Mouse (Mus musculus) hindbrain, embryonic 13.5 days (tissue): ENCODE data around the gene Mknk1. TPM values are rescaled to one million over a fixed set of nuclear protein-coding genes. Genes with fewer than 3 reads are reported as not detected.

Experiments used
- ATAC-seq: fragments of 200-750 bp; cut with Nextera tagmentation; 2 replicates; pipeline ENCODE4 v1.8.0; 2017; ENCODE audit warnings: moderate TSS enrichment; ENCODE audit not compliant: low FRiP score
- H3K27ac ChIP-seq: fragments of 300-500 bp; sonication (generic); 2 replicates; pipeline ENCODE4 v1.5.1; 2015; ENCODE audit warnings: inconsistent platforms, mild to moderate bottlenecking, moderate library complexity
- H3K27me3 ChIP-seq: fragments of 300-500 bp; sonication (generic); 2 replicates; pipeline ENCODE4 v1.6.1; 2015; ENCODE audit warnings: mild to moderate bottlenecking, inconsistent platforms
- H3K36me3 ChIP-seq: fragments of 300-500 bp; sonication (generic); 2 replicates; pipeline ENCODE4 v1.6.1; 2015; ENCODE audit warnings: mild to moderate bottlenecking, inconsistent platforms
- H3K4me1 ChIP-seq: fragments of 300-500 bp; sonication (generic); replicated peaks from 2 replicates; pipeline ENCODE4 v1.6.1; 2015; ENCODE audit warnings: inconsistent platforms
- H3K4me2 ChIP-seq: fragments of 300-500 bp; sonication (generic); 2 replicates; pipeline ENCODE4 v1.6.1; 2015; ENCODE audit warnings: inconsistent platforms, mild to moderate bottlenecking, moderate library complexity
- H3K4me3 ChIP-seq: fragments of 300-500 bp; sonication (generic); 2 replicates; pipeline ENCODE4 v1.5.1; 2015; ENCODE audit warnings: mild to moderate bottlenecking, inconsistent platforms
- H3K9ac ChIP-seq: fragments of 300-500 bp; sonication (generic); 2 replicates; pipeline ENCODE4 v1.6.1; 2015; ENCODE audit warnings: mild to moderate bottlenecking, inconsistent platforms
- H3K9me3 ChIP-seq: fragments of 300-500 bp; sonication (generic); 2 replicates; pipeline ENCODE4 v1.6.1; 2016; ENCODE audit warnings: inconsistent platforms
- WGBS: fragments of 180-500 bp; shearing (Covaris S2); methylation state at CpG from one replicate; pipeline ENCODE4 v1.1.7; 2015; 5-methylcytosine and 5-hydroxymethylcytosine counted together
- polyA plus RNA-seq: library from polyadenylated mRNA; unstranded; fragments of >200 nt; fragmentation: Nextera tagmentation; extraction: Ambion mirVana; gene quantifications from 2 replicates; pipeline ENCODE4 v1.2.1, GENCODE M21; 2015

Mknk1 gene
- polyA plus RNA-seq, 1 experiment from 2014 or later = 21.3 TPM

DNA sequence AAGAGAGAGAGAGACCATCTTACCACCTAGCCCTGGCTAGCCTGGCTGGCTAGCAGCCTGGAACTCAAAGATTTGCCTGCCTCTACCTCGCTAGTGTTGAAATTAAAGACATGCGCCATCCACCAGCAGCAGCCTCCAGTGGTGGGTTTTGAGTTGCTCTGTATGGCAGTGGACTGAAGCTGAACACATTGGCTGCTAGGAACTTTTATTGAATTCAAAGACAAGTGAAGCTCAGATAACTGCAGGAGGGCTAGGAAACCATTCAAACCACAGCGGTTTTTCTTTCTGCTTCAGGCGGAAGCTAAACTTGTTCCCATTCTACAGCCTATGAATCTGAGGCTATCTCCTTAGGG is 11.5 kb upstream of the Mknk1 start:
- 2% methylated on average over 4 of the region's 4 CpGs for WGBS
- Histone ChIP-seq H3K4me2 (peak overlapping the region; percentile 72), H3K36me3 (peaks cover 7% of the 10 kb centered on the region; the same call in 1 of the 2 replicates), H3K4me1 (peaks cover 14% of the 10 kb centered on the region), H3K9me3 (no peaks in the 10 kb centered on the region), H3K9ac (peak overlapping the region; percentile 83), H3K4me3 (peak overlapping the region; percentile 79), H3K27me3 (peaks cover 28% of the 10 kb centered on the region), H3K27ac (peak overlapping the region; percentile 69)
- peak; percentile 22 for ATAC-seq

DNA sequence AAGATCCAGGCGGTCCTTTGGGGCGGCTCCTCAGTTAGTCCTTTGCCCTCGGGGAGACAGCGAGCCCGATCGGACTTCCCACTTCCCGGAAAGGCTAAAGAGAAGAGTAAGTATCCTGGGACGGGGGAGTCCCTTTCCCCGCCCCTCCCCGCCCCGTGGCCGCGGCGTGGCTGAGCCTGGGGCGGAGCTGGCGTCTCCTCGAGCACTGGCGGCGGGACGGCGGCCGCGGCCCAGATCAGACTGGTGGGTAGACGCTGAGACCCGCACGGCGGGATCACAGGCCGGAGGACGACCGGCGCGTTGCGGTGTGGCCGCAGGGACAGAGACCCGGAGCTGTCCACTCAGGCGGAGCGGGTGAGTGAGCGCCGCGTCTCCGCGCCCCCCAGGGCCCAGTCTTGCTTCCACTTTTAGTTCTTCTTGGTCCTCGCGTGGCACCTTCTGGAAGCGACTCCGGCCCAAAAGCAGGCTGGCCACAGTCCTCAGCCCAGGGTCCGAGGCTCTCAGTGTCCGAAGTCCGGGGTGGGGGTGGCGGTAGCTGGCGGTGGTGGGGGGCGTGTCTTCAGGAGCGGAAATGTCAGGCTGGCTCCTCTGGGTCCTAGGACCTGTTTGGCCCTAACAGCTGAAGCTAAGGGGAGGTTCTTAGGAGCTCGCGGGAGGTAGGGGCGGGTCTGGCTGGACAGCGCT is 11.0 kb upstream of the Mknk1 start, which contains the start of gene Mob3c:
Mob3c (plus strand) TSS at position 205 of the 684 bp plus-strand sequence.
- Histone ChIP-seq H3K27ac (peak within 1 kb of the TSS; percentile 69), H3K4me3 (peak within 1 kb of the TSS; percentile 79), H3K4me1 (peaks cover 14% of the 10 kb centered on the region), H3K27me3 (peaks cover 28% of the 10 kb centered on the region), H3K4me2 (peak within 1 kb of the TSS; percentile 72), H3K36me3 (peaks cover 3% of the 10 kb centered on the region; the same call in 1 of the 2 replicates), H3K9me3 (no peaks in the 10 kb centered on the region), H3K9ac (peak within 1 kb of the TSS; percentile 83)
- WGBS = under 1% methylated on average over 53 of the region's 57 CpGs
- peak; percentile 89 for ATAC-seq

DNA sequence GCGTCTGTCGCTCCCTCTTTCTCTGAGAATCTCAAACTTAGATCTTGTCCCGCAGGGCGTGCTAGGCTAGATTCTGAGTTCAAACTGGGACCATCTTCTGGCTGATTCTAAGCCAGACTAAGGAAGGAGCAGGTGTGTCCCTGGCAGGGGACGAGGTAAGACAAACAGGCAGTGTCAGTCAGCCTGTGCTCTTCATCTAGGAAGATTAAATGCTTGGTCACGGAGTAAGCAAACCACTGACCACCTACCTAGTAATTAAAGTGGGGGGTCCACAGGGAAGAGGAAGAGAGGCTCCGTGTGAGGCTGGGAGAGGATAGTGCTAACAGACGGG is 10.5 kb upstream of the Mknk1 start:
- Histone ChIP-seq H3K4me2 (peak overlapping the region; percentile 72), H3K4me1 (peaks cover 14% of the 10 kb centered on the region), H3K9ac (peak overlapping the region; percentile 83), H3K4me3 (peak overlapping the region; percentile 79), H3K27ac (no peak overlapping the region), H3K27me3 (peaks cover 28% of the 10 kb centered on the region), H3K36me3 (peaks cover 3% of the 10 kb centered on the region; the same call in 1 of the 2 replicates), H3K9me3 (no peaks in the 10 kb centered on the region)
- WGBS = 10% methylated on average over 8 of the region's 8 CpGs
- ATAC-seq = peak; percentile 33; the same call in 1 of the 2 replicates

DNA sequence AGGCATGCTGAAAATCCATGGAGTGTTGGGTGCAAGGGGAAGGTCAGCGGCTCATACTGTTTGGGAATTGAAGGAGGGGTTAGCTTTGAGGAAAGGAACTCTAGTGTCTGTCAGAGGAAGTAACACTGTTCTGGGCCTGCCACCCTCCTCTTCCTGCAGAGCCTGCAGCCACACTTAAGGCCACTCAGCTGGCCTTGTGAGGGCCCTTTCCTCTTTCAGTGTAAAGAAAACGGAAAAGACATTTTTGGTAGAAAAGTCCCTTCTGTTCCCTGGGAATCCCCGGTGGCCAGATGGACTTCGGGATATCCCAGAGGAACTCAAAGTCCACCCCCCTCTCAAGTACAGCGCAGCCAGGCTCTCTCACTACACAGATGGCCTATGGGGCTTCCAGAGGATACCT is 8.5 kb upstream of the Mknk1 start:
- Histone ChIP-seq H3K9ac (0 out of 2 replicates have a peak overlapping the region, but pooled peaks have one; percentile 29), H3K27ac (no peak overlapping the region), H3K36me3 (peaks cover 6% of the 10 kb centered on the region; the same call in 1 of the 2 replicates), H3K27me3 (peaks cover 28% of the 10 kb centered on the region), H3K9me3 (no peaks in the 10 kb centered on the region), H3K4me1 (peaks cover 14% of the 10 kb centered on the region), H3K4me2 (no peak overlapping the region), H3K4me3 (no peak overlapping the region)
- no peak for ATAC-seq
- 84% methylated on average over 5 of the region's 5 CpGs for WGBS

DNA sequence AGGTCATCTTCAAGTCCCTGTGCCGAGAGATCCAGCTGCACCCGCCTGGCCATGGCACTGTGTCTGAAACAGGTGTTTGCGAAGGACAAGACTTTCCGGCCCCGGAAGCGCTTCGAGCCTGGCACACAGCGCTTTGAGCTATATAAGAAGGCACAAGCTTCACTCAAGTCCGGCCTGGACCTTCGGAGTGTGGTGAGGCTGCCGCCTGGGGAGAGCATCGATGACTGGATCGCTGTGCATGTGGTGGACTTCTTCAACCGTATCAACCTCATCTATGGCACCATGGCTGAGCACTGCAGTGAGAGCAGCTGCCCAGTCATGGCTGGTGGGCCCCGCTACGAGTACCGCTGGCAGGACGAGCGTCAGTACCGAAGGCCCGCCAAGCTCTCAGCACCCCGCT is 7.8 kb upstream of the Mknk1 start:
- ATAC-seq = no peak
- 93% methylated on average over 22 of the region's 22 CpGs for WGBS

DNA sequence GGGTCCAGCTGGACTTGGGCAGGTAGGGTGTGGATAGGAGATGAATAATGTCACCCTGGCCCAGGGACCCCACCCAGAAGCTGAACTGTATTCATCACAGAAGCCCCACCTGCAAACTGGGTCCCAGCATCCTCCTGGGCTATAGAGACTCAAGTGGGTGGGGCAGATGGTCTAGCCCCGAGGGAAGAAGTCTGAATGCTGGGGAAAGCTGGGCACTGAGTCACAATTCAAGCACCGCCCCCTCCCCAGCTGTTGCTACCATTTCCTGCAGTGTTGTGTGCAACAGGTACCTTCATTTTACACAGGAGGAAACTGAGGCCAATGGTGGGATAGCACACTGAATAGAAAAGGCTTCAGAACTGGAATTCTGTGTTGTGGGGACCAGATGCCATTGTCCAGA is 7.0 kb upstream of the Mknk1 start:
- WGBS = 67% methylated on average over 2 of the region's 2 CpGs
- H3K27ac ChIP-seq = no peak overlapping the region

More for the DNA sequence above, 7.8 kb upstream of the Mknk1 start:
- Histone ChIP-seq H3K27ac (no peak overlapping the region), H3K4me2 (no peak overlapping the region), H3K4me1 (peaks cover 14% of the 10 kb centered on the region), H3K27me3 (peaks cover 28% of the 10 kb centered on the region), H3K4me3 (no peak overlapping the region), H3K36me3 (peaks cover 6% of the 10 kb centered on the region; the same call in 1 of the 2 replicates), H3K9ac (no peak overlapping the region), H3K9me3 (no peaks in the 10 kb centered on the region)

DNA sequence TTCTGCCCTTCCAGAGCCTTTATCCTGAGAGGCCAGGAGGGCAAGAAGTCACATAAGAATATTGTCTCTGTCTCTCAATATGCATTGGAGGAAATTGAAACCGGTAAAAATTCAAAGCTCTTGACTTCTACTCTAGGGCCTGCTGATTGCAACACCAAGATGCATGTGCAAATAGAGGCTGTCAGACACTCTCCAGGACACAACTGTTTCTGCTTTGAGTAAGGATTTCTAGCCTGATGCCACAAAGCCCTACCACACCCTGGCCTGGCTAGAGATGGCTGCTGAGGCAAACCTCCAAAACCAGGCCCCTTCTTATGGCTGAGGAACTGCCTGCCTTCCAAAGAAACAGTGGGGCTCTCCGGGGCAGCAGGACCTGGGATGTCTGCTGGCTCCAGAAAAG is 3.4 kb upstream of the Mknk1 start:
- H3K4me1 ChIP-seq = peaks cover 9% of the 10 kb centered on the region
- no peak overlapping the region for H3K9ac ChIP-seq
- 0 out of 2 replicates have a peak, but pooled peaks cover 5% of the 10 kb centered on the region for H3K27me3 ChIP-seq
- ATAC-seq = no peak
- H3K4me2 ChIP-seq = no peak overlapping the region
- 84% methylated on average over 2 of the region's 2 CpGs for WGBS
- H3K27ac ChIP-seq = no peak overlapping the region
- H3K36me3 ChIP-seq = peaks cover 6% of the 10 kb centered on the region; the same call in 1 of the 2 replicates
- H3K9me3 ChIP-seq = no peaks in the 10 kb centered on the region
- H3K4me3 ChIP-seq = no peak overlapping the region

More for the DNA sequence above, 7.0 kb upstream of the Mknk1 start:
- H3K9ac ChIP-seq = no peak overlapping the region
- no peak overlapping the region for H3K4me3 ChIP-seq
- no peaks in the 10 kb centered on the region for H3K9me3 ChIP-seq
- H3K4me1 ChIP-seq = peaks cover 14% of the 10 kb centered on the region
- H3K27me3 ChIP-seq = peaks cover 22% of the 10 kb centered on the region; the same call in 1 of the 2 replicates
- ATAC-seq = no peak
- H3K4me2 ChIP-seq = no peak overlapping the region
- H3K36me3 ChIP-seq = peaks cover 6% of the 10 kb centered on the region; the same call in 1 of the 2 replicates

DNA sequence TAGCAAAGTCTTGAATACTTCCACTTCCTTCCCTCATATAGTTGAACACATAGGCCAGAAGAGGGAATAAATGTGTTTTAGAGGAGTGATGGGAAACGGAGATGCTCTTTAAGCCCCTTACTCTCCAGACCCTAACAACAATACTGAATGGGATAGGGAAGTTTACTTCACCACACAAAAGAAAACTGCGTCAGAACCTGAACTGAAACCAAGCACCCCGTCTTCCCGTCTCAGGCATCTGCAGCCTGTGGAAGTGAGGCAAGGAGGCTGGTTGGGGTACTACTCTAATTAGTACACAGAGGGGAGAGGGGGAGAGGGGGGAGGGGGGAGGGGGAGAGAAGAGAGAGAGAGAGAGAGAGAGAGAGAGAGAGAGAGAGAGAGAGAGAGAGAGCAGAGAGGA is 802 bp upstream of the Mknk1 start:
- WGBS = 73% methylated on average over 4 of the region's 4 CpGs
- no peak for ATAC-seq
- no peak overlapping the region for H3K4me3 ChIP-seq
- H3K27ac ChIP-seq = no peak overlapping the region
- no peak overlapping the region for H3K9ac ChIP-seq
- peaks cover 9% of the 10 kb centered on the region for H3K4me1 ChIP-seq
- 0 out of 2 replicates have a peak, but pooled peaks cover 3% of the 10 kb centered on the region for H3K36me3 ChIP-seq
- no peaks in the 10 kb centered on the region for H3K27me3 ChIP-seq
- peak overlapping the region; percentile 77 for H3K4me2 ChIP-seq
- H3K9me3 ChIP-seq = no peaks in the 10 kb centered on the region

DNA sequence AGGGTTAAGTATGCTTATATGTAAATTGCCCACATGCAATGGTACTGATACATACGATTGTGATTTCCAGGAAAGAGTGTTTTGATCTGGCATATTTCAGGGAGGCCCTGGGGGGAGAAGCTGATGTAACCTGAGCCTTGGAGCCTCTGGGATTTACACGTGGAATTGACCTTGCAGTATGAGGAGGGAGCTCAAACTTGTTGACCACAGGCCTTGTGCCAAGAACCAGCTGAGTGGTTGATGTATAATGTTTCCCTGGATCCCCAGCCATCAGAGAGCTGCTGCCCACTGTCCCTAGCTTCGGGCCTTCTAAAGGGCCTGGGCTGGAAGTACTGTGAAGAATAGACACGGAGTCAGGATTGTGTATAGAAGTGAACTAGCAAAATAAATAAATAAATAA is 958 bp downstream of the Mknk1 start:
- no peaks in the 10 kb centered on the region for H3K9me3 ChIP-seq
- no peak for ATAC-seq
- WGBS = 60% methylated on average over 4 of the region's 4 CpGs
- H3K27me3 ChIP-seq = no peaks in the 10 kb centered on the region
- H3K36me3 ChIP-seq = no peaks in the 10 kb centered on the region
- H3K4me1 ChIP-seq = peaks cover 9% of the 10 kb centered on the region
- 0 out of 2 replicates have a peak overlapping the region, but pooled peaks have one; percentile 78 for H3K9ac ChIP-seq
- H3K4me2 ChIP-seq = peak overlapping the region; percentile 77
- H3K4me3 ChIP-seq = peak overlapping the region; percentile 62
- H3K27ac ChIP-seq = no peak overlapping the region

DNA sequence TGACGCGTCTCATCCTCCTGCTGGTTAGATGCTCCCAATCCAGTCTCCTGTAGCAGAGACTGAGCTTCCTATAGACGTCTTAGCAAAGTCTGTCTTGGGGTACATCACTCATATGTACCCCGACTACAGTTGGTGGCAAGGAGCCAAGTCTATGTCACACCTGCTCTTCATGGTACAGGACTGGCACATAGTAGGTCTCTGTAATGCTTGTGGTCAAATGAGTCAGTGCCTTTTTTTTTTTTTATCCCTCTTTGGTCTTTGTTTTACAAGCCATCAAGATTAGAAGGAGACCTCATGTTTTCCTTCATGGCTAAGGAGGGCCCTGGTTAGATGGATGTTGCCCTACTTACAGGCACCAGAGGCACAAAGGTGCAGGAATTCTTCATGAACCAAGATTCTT is 1.8 kb downstream of the Mknk1 start:
- Histone ChIP-seq H3K4me1 (peaks cover 9% of the 10 kb centered on the region), H3K4me2 (no peak overlapping the region), H3K4me3 (no peak overlapping the region), H3K9ac (no peak overlapping the region), H3K27me3 (no peaks in the 10 kb centered on the region), H3K27ac (no peak overlapping the region), H3K36me3 (no peaks in the 10 kb centered on the region), H3K9me3 (no peaks in the 10 kb centered on the region)
- 94% methylated on average over 4 of the region's 4 CpGs for WGBS
- ATAC-seq = no peak

DNA sequence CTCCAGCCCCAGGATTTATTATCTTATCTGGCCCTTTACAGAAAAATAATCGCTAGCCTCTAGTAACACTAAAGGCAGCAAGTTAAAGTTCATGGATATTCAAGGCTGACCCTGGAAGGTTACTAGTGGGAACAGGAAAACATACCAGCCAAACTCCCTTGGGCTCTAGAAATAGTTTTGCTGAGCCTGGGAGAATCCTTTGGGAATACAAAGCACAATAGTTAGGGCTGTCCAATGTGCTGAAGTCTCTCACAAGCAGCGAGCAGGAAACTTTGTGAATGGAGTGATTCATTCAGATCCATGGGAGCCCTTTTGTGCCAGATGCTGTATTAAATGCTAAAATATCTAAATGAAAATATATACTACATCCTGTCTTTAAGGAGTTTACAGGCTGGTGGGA is 7.7 kb downstream of the Mknk1 start:
- H3K27me3 ChIP-seq = no peaks in the 10 kb centered on the region
- no peaks in the 10 kb centered on the region for H3K9me3 ChIP-seq
- WGBS = 63% methylated on average over 2 of the region's 2 CpGs
- H3K27ac ChIP-seq = no peak overlapping the region
- no peak overlapping the region for H3K9ac ChIP-seq
- no peaks in the 10 kb centered on the region for H3K4me1 ChIP-seq
- peaks cover 18% of the 10 kb centered on the region for H3K36me3 ChIP-seq
- ATAC-seq = no peak
- H3K4me2 ChIP-seq = no peak overlapping the region
- no peak overlapping the region for H3K4me3 ChIP-seq

DNA sequence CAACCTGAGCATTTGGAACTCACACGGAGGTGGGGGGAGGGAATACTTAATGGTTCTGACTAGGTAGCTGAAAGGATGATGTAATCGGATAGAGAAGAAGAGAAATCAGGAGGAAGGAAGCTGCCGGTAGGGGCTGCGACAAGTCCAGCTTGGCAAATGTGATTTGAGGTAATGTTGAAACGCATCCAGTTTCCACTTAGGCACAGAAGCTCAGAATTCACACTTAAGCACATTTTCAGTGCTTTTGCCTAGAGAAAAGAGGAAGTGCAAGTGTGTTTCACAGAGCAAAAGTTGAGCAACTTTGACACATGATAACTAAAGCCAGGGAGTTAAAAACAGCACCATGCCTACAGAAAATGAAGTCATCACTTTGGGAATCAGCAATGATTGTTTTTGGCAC is 8.4 kb downstream of the Mknk1 start:
- no peaks in the 10 kb centered on the region for H3K27me3 ChIP-seq
- no peak overlapping the region for H3K4me3 ChIP-seq
- no peaks in the 10 kb centered on the region for H3K4me1 ChIP-seq
- WGBS = 70% methylated on average over 5 of the region's 5 CpGs
- H3K36me3 ChIP-seq = peaks cover 21% of the 10 kb centered on the region
- H3K4me2 ChIP-seq = no peak overlapping the region
- H3K9me3 ChIP-seq = no peaks in the 10 kb centered on the region
- H3K27ac ChIP-seq = no peak overlapping the region
- H3K9ac ChIP-seq = no peak overlapping the region
- no peak for ATAC-seq

DNA sequence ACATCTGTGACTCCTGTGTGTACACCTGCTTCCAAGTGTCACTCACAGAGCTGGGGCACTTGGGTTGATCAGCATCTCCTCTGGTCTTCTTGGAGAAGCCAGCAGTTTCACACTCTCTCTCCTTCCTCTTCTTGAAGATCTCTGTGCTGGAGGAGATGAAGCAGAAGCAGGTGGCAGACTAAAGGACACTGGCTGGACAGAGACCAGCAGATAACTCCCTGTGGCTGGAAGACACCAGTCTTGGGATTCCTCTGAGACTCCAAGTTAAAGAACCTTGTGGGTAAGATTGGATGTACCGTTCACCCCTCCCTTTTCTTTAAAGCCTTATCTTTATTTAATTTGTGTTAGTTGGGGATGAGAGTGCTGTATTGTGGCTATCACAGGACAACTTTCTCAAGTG is 9.1 kb downstream of the Mknk1 start:
- H3K9ac ChIP-seq = no peak overlapping the region
- no peaks in the 10 kb centered on the region for H3K27me3 ChIP-seq
- WGBS = 86% methylated on average over 1 of the region's 1 CpGs
- no peak overlapping the region for H3K4me3 ChIP-seq
- H3K9me3 ChIP-seq = no peaks in the 10 kb centered on the region
- no peaks in the 10 kb centered on the region for H3K4me1 ChIP-seq
- ATAC-seq = no peak
- H3K4me2 ChIP-seq = no peak overlapping the region
- H3K36me3 ChIP-seq = peaks cover 21% of the 10 kb centered on the region
- no peak overlapping the region for H3K27ac ChIP-seq
